Mouse (Mus musculus) embryonic fibroblast, embryonic 13.5 days (primary cell): ENCODE data around the gene Ntf3.

ENCODE experiments used
- CTCF ChIP-seq: IDR thresholded peaks from 2 replicates; pipeline ENCODE4 v1.5.1; 2011; ENCODE audit warnings: mild to moderate bottlenecking, control low read depth, low read length, moderate library complexity, borderline replicate concordance; ENCODE audit not compliant: insufficient read depth
- POLR2A ChIP-seq: IDR thresholded peaks from 2 replicates; pipeline ENCODE4 v1.6.1; 2011; ENCODE audit warnings: low read depth, mild to moderate bottlenecking, control low read depth, low read length, moderate library complexity

- TF ChIP-seq CTCF (no peak), POLR2A (no peak)
These were observed 25.2 kb downstream of the Ntf3 start for GRCm38 (mm10) chr6:126141472-126141871.
